Mouse (Mus musculus): ENCODE data around the gene Gm43518.

Gm43518 gene

DNA sequence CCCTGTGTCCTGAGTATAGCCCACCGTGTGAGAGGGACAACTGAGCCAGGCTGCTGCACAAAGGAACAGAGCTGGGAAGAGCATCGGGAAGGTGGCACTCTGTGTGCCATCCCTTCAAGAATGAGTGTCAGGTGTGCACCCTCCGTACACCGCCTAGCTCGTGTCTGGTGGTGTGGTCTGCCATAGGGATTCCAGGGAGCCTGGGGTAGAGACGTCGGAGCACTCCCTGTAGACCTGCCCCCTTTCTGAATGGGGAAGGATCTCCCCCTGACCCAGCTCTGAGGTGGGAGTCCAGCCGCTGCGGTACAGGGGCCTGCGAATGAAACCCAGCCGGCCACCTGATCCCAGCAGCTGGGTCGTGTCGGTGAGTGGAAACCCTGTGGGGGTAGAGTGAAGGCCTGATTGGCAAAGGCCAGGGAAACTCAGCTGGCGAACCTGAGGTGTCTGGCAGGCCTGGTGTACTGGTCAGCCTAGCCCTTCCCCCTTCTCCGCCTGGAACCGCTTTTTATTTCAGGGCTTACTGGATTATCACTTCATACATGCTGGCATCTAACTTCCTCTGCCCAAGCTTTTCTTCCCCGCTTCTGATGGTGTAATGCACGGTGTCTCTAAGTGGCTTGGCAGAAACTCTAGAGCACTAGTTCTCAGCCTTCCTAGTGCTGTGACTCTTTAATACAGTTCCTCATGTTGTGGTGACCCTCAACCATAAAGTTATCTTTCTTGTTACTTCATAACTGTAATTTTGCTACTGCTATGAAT lies 52.2 kb downstream of the Gm43518 start:
- no peak for DNase-seq

DNA sequence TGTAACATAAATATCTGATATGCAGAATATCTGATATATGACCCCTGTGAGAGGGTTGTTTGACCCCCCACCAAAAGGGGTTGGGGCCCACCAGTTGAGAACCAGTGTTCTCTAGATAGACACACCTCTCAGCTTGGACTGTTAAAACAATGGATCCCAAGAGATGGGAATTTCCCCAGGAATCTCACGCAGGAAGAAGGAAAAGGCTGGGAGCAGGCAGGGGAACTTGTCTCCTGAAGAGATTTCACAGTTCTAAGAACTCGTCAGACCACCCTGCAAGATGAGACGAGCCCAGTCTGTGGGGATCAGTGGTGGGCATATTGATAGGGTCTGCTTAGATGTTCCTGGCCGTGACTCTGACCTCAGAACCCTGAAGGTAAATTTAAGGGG lies 52.8 kb downstream of the Gm43518 start:
- DNase-seq = no peak

DNA sequence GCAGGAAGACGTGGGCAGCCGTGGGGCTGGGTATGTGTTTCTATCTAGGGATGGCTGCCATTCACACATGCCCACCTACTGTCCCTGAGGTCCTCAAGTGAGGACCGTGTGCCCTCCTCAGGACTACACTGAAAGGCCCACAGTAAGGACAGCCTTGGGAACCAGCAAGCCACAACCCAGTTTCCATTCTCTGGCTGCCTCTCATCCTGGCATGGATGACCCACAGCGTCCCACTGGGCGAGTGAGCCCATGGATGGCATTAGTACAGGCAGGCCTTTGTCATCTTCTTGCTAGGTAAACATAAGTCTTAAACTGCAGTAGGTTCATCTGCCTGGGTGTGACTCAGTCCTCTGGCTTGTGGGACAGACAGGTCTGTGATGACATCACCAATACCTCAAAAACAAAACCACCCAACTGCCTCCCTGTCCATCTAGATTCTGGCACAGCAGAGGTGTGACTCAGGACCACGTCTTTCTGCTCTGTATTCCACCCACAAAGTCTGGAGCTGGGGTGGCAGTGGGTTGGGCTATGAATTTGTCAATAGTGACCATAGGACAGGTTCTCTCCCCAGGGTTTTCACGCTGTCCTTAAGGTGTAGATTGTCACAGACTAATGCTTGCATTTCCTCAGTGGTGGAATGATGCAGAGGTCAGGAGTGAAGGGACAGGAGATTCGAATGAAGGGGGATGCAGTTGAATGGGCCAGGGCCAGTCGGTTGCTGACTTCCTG lies 53.5 kb downstream of the Gm43518 start:
- no peak for DNase-seq

DNA sequence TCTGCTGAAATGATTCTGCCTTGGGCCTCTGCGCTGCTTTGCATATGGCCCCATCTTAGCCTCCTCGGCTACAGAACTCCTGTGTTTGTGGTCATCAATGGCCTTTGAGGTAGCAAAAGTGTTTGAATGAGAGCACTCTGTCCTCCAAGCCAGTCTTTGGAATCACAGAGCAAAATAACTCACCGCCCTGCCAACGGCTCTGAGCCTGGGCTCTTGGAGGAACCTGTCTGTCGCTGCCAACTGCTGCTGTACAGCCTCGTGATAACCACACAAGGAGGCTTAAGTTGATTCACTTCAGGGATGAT lies 54.0 kb downstream of the Gm43518 start:
- DNase-seq = no peak

DNA sequence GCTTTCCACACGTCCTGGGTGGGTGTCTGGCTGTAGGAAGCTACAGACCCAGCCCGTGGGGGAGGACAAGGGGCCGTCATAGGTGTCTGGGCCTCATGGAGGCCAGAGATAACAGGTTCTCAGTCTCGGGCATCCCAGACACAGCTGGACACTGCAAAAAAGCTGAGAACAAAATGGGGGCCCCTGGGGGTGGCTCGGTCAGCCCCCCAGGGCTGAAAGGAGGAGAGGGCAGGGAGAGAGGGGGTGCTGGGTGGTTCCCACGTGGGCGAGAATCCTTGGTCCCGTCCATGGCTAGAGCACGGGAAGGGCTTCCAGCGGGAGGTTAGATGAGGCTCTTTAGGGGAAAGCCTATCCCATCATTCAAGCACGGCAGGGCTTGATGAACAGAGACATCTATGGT lies 55.6 kb downstream of the Gm43518 start:
- no peak for DNase-seq

DNA sequence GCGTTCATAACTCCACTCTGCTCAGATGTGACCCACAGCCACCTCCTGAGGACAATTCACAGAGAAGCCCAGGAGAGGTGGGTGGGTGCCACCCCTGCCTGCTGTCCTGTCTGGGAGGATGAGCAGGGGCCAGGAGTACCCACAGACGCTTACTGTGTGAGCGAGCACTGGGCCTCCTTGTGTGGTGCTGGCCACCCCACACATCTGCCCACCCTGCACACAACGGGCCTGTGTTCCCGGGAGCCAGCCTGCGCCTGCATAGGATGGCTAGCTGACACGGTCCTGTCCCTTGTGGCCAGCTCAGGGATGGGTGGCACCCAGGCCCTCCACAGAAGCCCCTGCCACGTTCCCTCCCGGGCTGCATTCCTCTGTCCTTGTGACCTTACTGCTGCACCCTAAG lies 58.2 kb downstream of the Gm43518 start:
- DNase-seq = no peak

DNA sequence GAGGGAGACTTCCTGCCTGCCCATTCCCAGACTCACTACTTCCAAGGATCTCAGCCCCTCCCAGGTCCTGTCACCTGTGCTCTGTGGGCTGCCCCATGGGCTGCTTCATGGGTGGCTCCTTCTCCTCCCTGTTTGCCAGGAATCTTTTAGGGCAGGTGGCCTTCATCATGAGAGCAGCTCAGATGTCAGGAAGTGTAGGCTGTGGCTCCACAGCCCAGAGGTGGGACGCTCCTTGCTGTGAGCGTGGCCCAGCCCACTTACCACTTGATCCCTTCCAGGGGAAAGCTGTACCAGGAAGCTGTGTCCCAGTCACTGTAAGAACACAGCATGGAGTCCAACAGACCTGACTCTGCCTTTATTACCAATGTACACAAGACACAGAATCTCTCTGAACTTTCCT lies 59.7 kb downstream of the Gm43518 start:
- DNase-seq = no peak

DNA sequence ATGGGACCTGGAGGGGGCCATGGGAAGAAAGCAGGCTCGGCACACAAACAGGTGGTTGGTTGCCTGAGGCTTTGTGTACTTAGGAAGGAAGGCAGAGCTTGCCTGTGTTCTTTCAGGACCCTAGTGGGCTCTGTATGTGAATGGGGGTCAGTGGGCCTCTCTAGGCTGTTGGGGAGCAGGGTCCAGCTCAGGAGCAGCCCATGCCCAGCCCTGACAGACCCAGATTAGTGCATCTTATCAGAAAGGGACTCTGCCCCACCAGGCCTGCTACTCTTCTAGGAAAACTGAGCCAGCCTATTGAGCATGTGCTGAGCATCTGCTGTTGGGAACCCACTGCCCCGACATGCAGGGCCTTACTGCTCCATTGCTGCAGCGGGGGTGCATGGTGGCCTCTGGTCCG lies 60.3 kb downstream of the Gm43518 start:
- DNase-seq = no peak

All from thymus, postnatal 14 days (tissue).